Mouse (Mus musculus): ENCODE data around the gene C130050O18Rik.

GRCm38 (mm10) chr5:139403692-139404260 is 1.3 kb upstream of the C130050O18Rik start:
- TF ChIP-seq CTCF (IDR thresholded peaks at IDR 0.05; ENCODE audit: borderline replicate concordance, extremely low read depth, insufficient read depth, insufficient read length) (no peak), POLR2A (IDR thresholded peaks at IDR 0.05; ENCODE audit: borderline replicate concordance, extremely low read depth, insufficient read depth, insufficient read length, poor library complexity, severe bottlenecking) (no peak)

All from brain, embryonic 14.5 days (tissue).